In the genomic region with DNA sequence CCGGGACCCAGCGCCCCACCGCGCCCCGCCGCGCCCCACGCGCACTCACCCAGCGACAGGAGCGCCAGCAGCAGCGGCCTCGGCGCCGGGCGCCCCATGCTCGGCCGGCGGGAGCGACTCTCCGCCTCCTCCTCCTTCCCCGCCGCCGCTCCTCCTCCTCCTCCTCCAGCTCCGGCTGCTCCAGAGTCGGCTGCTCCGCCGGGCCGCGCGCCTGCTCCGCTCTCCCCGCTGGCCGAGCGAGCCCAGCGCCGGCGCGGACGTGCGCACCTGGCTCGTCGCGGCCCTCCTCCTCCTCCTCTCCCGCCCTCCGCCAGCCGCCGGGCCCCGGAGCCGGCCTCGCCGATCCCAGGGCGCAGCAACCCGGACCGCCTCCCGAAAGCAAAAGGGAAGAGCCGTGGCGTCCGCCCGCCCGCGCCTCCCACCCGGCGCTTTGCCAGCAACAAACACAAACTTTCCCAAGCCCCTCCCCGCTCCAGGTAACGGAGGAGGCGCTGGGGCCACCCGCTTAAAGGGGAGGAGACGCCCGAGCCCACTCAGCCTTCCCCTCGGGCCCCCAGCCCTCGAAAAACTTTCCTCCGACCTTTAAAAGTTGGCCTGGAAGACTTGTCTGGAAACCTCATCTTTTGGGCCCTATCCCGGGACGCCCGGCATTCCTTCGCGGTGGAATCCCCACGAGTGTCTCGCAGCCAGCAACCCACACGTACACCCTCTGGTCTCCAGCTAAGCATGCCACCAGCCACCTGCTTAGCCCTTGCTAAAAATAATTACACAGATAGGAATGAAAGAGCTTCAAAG, we compare ENCODE assay signal across 8 mouse cellular contexts. TPM values are rescaled to one million over a fixed set of nuclear protein-coding genes. Genes with fewer than 3 reads are reported as not detected.
DNase-seq lines count a peak whose midpoint lies in the region; ATAC-seq and TF ChIP-seq lines count a peak whose summit lies in the region.

A gene (minus strand): TSS at position 236 of the 795 bp plus-strand sequence.

- peak within 1 kb of the TSS; percentile 77 for H3K4me3 ChIP-seq in heart, adult 2 months
- H3K4me3 ChIP-seq in midbrain, postnatal 0 days (ENCODE audit: low read depth, low read length): peak within 1 kb of the TSS; percentile 87

- no peaks in the 10 kb centered on the region for H3K79me2 ChIP-seq in heart, adult 2 months (replicated peaks; ENCODE audit: control insufficient read depth, insufficient read depth, low read length)

- peak within 1 kb of the TSS; percentile 99 for H3K9ac ChIP-seq in heart, adult 2 months (ENCODE audit: low read depth, low read length)
- peak within 1 kb of the TSS; percentile 95 for H3K9ac ChIP-seq in midbrain, postnatal 0 days (replicated peaks; ENCODE audit: low read length, poor library complexity, severe bottlenecking)

- intact Hi-C loops in heart, adult 2 months (cut with DNase I): loop anchor here (5.0 kb wide), 1 partner anchor 182 kb away; no protein-coding TSS in a partner anchor

- peak within 1 kb of the TSS; percentile 75 for H3K27ac ChIP-seq in heart, adult 2 months
- peak within 1 kb of the TSS; percentile 79 for H3K27ac ChIP-seq in midbrain, postnatal 0 days (ENCODE audit: low read depth, low read length)

- no peak for TF ChIP-seq POLR2A in heart, adult 2 months (IDR thresholded peaks at IDR 0.05; ENCODE audit: insufficient read depth, low read depth, low read length)

- H3K27me3 ChIP-seq in heart, adult 2 months (ENCODE audit: control insufficient read depth, insufficient read depth, low read length): no peaks in the 10 kb centered on the region
- no peaks in the 10 kb centered on the region for H3K27me3 ChIP-seq in midbrain, postnatal 0 days (ENCODE audit: insufficient read depth, low read length)

- peak; percentile 57 to 66 for DNase-seq in right cerebral cortex, postnatal 10 days (ENCODE audit: low spot score in 2 of 2)
- DNase-seq in right cerebral cortex, adult 18-20 months: no peak
- peak; percentile 89 for DNase-seq in embryo, embryonic 11 days
- peak; percentile 86 for DNase-seq in heart, adult 2 months
- peak; percentile 54 for DNase-seq in kidney, adult 11 months
- peak; percentile 62 for DNase-seq in liver
- DNase-seq in midbrain, postnatal 0 days (ENCODE audit: low spot score): peak; percentile 71
- DNase-seq in testis, postnatal 14 days (ENCODE audit: low spot score): peak; percentile 80

- no peak for TF ChIP-seq CTCF in heart, adult 2 months (IDR thresholded peaks at IDR 0.05)
- no peak for TF ChIP-seq CTCF in midbrain, postnatal 0 days (IDR thresholded peaks at IDR 0.05)

- 2% methylated on average over 67 of the region's 81 CpGs for WGBS in heart, adult 2 months
- under 1% methylated on average over 36 of the region's 81 CpGs for WGBS in midbrain, postnatal 0 days

- peak within 1 kb of the TSS; percentile 88 for H3K4me2 ChIP-seq in midbrain, postnatal 0 days (ENCODE audit: low read depth, low read length, poor library complexity, severe bottlenecking)

- ATAC-seq in midbrain, postnatal 0 days (ENCODE audit: low FRiP score): peak; percentile 79

- TF ChIP-seq EP300 in heart, adult 2 months (IDR thresholded peaks at IDR 0.05; ENCODE audit: insufficient read depth, low read depth, low read length): no peak

- no peaks in the 10 kb centered on the region for H3K9me3 ChIP-seq in midbrain, postnatal 0 days (ENCODE audit: low read length)

- H3K36me3 ChIP-seq in heart, adult 2 months (ENCODE audit: control insufficient read depth, insufficient read depth, low read length): no peaks in the 10 kb centered on the region
- no peaks in the 10 kb centered on the region for H3K36me3 ChIP-seq in midbrain, postnatal 0 days (ENCODE audit: insufficient read depth, low read length)

- peaks cover 5% of the 10 kb centered on the region for H3K4me1 ChIP-seq in heart, adult 2 months (ENCODE audit: control insufficient read depth, insufficient read depth, low read length)
- peaks cover 11% of the 10 kb centered on the region for H3K4me1 ChIP-seq in midbrain, postnatal 0 days (ENCODE audit: insufficient read depth, low read length)

RNA-seq across cellular contexts. Expression of the gene that starts here (rescaled TPM):
- total RNA-seq in heart, adult 2 months (2021): 10 to 100 TPM; 19.4 to 25.1 TPM
- polyA plus RNA-seq in heart, adult 2 months (2012; rRNA removed): 18.5 and 27.2 TPM in 2 replicates
- total RNA-seq in midbrain, postnatal 0 days (2014; rRNA removed): 53.9 and 58.5 TPM in 2 replicates
- 3.7 and 3.8 TPM in 2 replicates for polyA plus RNA-seq in midbrain, postnatal 0 days (2015; fragmentation: Nextera tagmentation; extraction: Ambion mirVana)
